Mouse (Mus musculus) right cerebral cortex, postnatal 10 days (tissue): Measurements from ENCODE around the gene Dpysl4.

ENCODE experiments used
- DNase-seq, 2 experiments: peaks; one replicate each; pipeline ENCODE4 v3.0.0; 2021; ENCODE audit warnings: low spot score in 2 of 2

Gene Dpysl4

GRCm38 (mm10) chr7:139085629-139086194 lies at the start of gene Dpysl4:
TSS of gene Dpysl4 (plus strand) at chr7:139086001.
- peak; percentile 93 to 94 for DNase-seq

- DNase-seq, result no peak
These were observed 22.4 kb upstream of the Dpysl4 start for GRCm38 (mm10) chr7:139063406-139063805.

GRCm38 (mm10) chr7:139068182-139068623 lies 17.6 kb upstream of the Dpysl4 start:
- peak; percentile 78 to 88 for DNase-seq

GRCm38 (mm10) chr7:139074189-139074588 lies 11.6 kb upstream of the Dpysl4 start:
- no peak for DNase-seq

GRCm38 (mm10) chr7:139075054-139075794 lies 10.6 kb upstream of the Dpysl4 start:
- no peak for DNase-seq

GRCm38 (mm10) chr7:139077283-139077682 lies 8.5 kb upstream of the Dpysl4 start:
- DNase-seq, result no peak

- DNase-seq, result no peak
These were observed 7.6 kb upstream of the Dpysl4 start for GRCm38 (mm10) chr7:139078181-139078580.

- DNase-seq, result no peak
These were observed 6.7 kb upstream of the Dpysl4 start for GRCm38 (mm10) chr7:139079141-139079540.

- DNase-seq, result no peak
These were observed 5.1 kb upstream of the Dpysl4 start for GRCm38 (mm10) chr7:139080714-139081113.

GRCm38 (mm10) chr7:139081158-139081557 lies 4.6 kb upstream of the Dpysl4 start:
- DNase-seq, result no peak

- DNase-seq, result no peak
These were observed 3.5 kb upstream of the Dpysl4 start for GRCm38 (mm10) chr7:139082281-139082680.

GRCm38 (mm10) chr7:139084316-139084715 lies 1.5 kb upstream of the Dpysl4 start:
- no peak for DNase-seq

- no peak for DNase-seq
These were observed 676 bp downstream of the Dpysl4 start for GRCm38 (mm10) chr7:139086195-139087158.

- DNase-seq, result peak; percentile 74 to 82
These were observed 2.0 kb downstream of the Dpysl4 start for GRCm38 (mm10) chr7:139087801-139088200.

GRCm38 (mm10) chr7:139089892-139090874 lies 4.4 kb downstream of the Dpysl4 start:
- peak; percentile 81 to 85 for DNase-seq

- DNase-seq, result no peak
These were observed 5.9 kb downstream of the Dpysl4 start for GRCm38 (mm10) chr7:139091681-139092080.

- DNase-seq, result no peak
These were observed 6.9 kb downstream of the Dpysl4 start for GRCm38 (mm10) chr7:139092676-139093075.

- DNase-seq, result no peak
These were observed 7.3 kb downstream of the Dpysl4 start for GRCm38 (mm10) chr7:139093124-139093523.

GRCm38 (mm10) chr7:139093781-139094180 lies 8.0 kb downstream of the Dpysl4 start:
- no peak for DNase-seq

GRCm38 (mm10) chr7:139094761-139095160 lies 9.0 kb downstream of the Dpysl4 start:
- no peak for DNase-seq

- no peak for DNase-seq
These were observed 9.5 kb downstream of the Dpysl4 start for GRCm38 (mm10) chr7:139095282-139095681.
